Mouse (Mus musculus) left cerebral cortex, adult 11 months (tissue): ENCODE results near the gene Slc24a3.

ENCODE experiments used
- DNase-seq: peaks from one replicate; pipeline ENCODE4 v3.0.0; 2022; ENCODE audit warnings: low spot score

The Slc24a3 gene

DNA sequence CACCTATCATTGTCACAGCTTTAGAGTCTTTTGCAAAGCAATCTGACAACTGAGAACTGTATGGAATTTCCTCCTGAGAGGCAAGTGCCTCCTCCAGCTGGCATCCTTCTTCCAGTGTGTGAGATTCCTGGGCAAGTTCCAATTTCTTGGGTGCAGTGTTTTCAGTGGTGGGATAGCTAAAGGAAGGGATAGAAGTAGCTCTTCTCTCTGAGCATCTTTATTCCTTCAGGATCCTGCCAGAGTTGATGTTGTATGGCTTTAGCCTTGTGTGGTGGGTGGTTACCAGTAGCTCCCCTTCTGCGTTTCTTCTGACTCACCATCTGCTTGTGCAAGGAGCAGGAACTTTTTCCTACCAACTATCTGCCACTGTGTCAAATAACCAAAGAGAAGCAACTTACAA lies 516.6 kb downstream of the Slc24a3 start:
- DNase-seq, result peak; percentile 33

DNA sequence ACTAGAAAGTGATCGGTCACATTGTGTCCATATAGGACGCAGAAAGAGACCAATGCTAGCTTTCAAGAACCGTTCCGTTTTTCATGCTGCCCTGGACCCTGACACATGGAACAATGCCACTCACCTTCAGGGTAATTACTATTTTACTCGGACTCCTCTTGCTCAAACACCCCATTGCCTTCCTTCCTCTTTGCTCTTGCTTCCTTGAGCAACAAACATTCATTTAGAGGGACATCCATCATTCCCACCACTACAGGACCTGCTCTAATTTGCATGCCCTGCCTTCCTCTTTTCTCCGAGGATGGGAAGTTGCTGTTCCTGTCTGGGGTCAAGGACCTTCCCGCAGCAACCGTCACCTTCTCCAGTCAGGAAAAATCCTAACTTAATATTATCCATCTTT lies 517.3 kb downstream of the Slc24a3 start:
- no peak for DNase-seq

DNA sequence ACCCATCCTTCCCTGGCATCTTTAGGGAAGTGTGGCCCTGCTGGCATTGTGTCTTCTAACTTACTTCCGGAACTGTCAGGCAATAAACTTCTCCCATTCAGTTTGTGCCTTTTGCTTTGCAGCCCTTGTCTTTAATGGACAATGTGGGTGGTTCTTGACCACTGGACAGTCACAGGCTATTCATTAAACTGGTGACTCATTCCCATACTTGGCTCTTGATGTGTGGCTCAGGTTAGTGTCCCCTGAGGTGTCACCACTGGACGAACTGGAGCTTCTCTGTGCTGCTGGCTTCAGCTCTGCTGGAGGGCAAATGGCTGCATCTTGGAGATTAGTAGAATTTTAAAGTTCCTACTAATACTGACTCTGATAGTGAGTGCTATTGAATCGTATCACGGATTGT lies 518.5 kb downstream of the Slc24a3 start:
- DNase-seq, result no peak

DNA sequence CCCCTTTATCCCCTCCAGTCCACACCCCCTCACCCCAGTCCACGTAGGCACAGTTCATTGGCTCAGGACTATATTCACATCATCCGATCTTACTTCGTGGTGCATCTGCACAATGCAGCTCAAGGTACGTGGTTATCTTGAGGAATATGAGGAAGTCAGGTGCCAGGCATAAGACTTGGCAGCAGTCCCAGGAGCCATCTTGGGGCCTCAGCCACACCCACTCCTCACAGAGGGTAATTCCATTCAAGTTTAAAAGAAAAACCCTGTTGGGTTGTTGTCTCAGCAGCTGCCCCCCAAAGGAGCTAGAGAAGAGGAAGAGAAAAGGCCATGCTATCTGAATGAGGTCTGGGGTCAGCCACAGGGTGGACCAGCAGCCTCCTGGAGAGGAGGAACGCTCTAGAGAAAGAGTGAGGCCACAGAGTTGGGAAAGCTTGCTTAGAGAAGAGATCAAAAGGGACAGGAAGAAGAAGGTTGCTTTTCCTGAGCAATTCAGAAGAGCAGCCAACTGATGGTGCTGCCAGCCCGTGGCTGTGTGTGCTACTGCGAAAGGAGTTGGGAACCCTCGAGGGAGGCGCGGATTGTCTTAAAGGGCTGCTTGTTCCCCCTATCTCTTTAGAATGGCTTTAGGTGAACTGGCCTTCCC lies 523.9 kb downstream of the Slc24a3 start:
- no peak for DNase-seq
